Mouse (Mus musculus): ENCODE data around the gene Olfr1121. TPM values are rescaled to one million over a fixed set of nuclear protein-coding genes. Genes with fewer than 3 reads are reported as not detected.
"Not testable (repeated sequence)": the region's sequence is repeated elsewhere in the genome, so short reads cannot be mapped to it uniquely, and the experiment has no call there.

The Olfr1121 gene
- not detected in 2 replicates for polyA plus RNA-seq (2015; fragmentation: Nextera tagmentation; extraction: Ambion mirVana)

DNA sequence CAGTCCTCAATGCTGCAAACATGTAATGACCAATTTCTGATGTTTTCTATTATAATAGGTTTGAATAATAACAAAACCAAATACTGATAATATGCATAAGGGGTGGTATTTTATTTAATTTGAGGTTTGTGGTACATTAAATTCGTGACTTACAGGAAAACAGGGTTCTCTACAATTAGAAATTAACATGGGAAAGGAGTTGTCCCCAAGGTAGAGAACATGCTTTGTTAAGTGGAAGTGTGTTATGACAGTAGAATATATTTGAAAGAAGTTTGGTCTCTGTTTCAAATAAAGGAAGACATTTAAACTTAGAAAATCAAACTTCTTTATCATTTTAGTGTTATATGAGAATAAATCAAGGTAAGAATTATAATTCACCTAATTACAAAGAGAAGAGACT is at the start of gene Olfr1121:
Olfr1121 (plus strand) TSS at position 301 of the 400 bp plus-strand sequence.
- no peaks in the 10 kb centered on the region for H3K36me3 ChIP-seq (ENCODE audit: insufficient read depth, low read length)
- TF ChIP-seq EP300 (IDR thresholded peaks at IDR 0.05) (no peak), CTCF (IDR thresholded peaks at IDR 0.05) (no peak)
- DNase-seq (ENCODE audit: low spot score) (no peak), ATAC-seq (no peak)
- no peaks in the 10 kb centered on the region for H3K9me3 ChIP-seq (ENCODE audit: low read length)
- no peak within 1 kb of the TSS for H3K4me3 ChIP-seq (ENCODE audit: low read depth, low read length)
- H3K4me2 ChIP-seq (replicated peaks; ENCODE audit: low read depth, low read length) = no peak within 1 kb of the TSS
- H3K27me3 ChIP-seq (replicated peaks; ENCODE audit: insufficient read depth, low read length) = no peaks in the 10 kb centered on the region
- no peaks in the 10 kb centered on the region for H3K4me1 ChIP-seq (ENCODE audit: insufficient read depth, low read depth, low read length)
- H3K9ac ChIP-seq (replicated peaks; ENCODE audit: low read depth) = no peak within 1 kb of the TSS
- no peak within 1 kb of the TSS for H3K27ac ChIP-seq (ENCODE audit: low read length)
- 12% methylated on average over 1 of the region's 1 CpGs for WGBS

DNA sequence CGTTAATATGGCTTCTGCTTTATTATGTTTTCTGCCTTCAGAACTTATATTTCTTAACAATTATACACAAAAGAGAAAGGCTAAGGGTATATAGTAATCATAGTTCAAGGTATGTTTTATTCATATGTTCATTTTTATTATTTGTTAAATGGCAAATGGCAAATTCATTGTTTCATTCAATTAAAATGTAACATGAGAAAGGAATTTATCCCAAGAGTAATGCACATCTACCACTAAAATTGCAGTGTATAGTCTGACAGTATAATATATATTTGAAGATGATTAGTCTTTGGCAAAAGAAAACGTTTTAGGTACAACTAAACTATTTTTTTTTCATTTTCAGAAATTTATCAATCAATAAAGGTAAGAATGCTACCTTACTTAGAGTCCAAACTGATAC is 15.2 kb upstream of the Olfr1121 start, which contains the start of gene Olfr1120:
Olfr1120 (plus strand) TSS at position 301 of the 400 bp plus-strand sequence.
- TF ChIP-seq CTCF (IDR thresholded peaks at IDR 0.05) = no peak
- no peak for TF ChIP-seq EP300 (IDR thresholded peaks at IDR 0.05)

DNA sequence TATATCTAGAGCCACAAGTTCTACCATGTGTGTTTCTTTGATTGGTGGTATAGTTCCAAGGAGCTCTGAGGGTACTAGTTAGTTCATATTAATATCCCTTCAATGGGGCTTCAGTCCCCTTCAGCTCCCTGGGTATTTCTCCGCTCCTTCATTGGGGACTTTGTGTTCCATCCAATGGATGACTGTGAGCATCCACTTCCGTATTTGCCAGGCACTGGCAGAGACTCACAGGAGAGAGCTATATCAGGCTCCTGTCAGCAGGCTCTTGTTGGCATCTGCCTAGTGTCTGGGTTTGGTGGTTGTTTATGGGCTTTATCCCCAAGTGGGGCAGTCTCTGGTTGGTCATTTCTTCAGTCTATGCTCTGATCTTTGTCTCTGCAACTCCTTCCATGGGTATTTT is 9.6 kb upstream of the Olfr1121 start:
- DNase-seq (ENCODE audit: low spot score); H3K27ac ChIP-seq (ENCODE audit: low read length); H3K4me3 ChIP-seq (ENCODE audit: low read depth, low read length); ATAC-seq; H3K4me2 ChIP-seq (replicated peaks; ENCODE audit: low read depth, low read length); H3K4me1 ChIP-seq (ENCODE audit: insufficient read depth, low read depth, low read length); H3K9ac ChIP-seq (replicated peaks; ENCODE audit: low read depth); H3K27me3 ChIP-seq (replicated peaks; ENCODE audit: insufficient read depth, low read length); H3K9me3 ChIP-seq (ENCODE audit: low read length); H3K36me3 ChIP-seq (ENCODE audit: insufficient read depth, low read length): not testable (repeated sequence)
- 85% methylated on average over 2 of the region's 2 CpGs for WGBS

More for the DNA sequence above, 15.2 kb upstream of the Olfr1121 start, which contains the start of gene Olfr1120:
- no peak for ATAC-seq
- H3K4me2 ChIP-seq (replicated peaks; ENCODE audit: low read depth, low read length) = no peak within 1 kb of the TSS
- no peak for DNase-seq (ENCODE audit: low spot score)
- H3K27ac ChIP-seq (ENCODE audit: low read length) = no peak within 1 kb of the TSS
- no peak within 1 kb of the TSS for H3K4me3 ChIP-seq (ENCODE audit: low read depth, low read length)
- no peak within 1 kb of the TSS for H3K9ac ChIP-seq (replicated peaks; ENCODE audit: low read depth)
- WGBS = 33% methylated on average over 2 of the region's 2 CpGs
- H3K9me3 ChIP-seq (ENCODE audit: low read length) = no peaks in the 10 kb centered on the region
- no peaks in the 10 kb centered on the region for H3K4me1 ChIP-seq (ENCODE audit: insufficient read depth, low read depth, low read length)
- no peaks in the 10 kb centered on the region for H3K36me3 ChIP-seq (ENCODE audit: insufficient read depth, low read length)
- no peaks in the 10 kb centered on the region for H3K27me3 ChIP-seq (replicated peaks; ENCODE audit: insufficient read depth, low read length)

DNA sequence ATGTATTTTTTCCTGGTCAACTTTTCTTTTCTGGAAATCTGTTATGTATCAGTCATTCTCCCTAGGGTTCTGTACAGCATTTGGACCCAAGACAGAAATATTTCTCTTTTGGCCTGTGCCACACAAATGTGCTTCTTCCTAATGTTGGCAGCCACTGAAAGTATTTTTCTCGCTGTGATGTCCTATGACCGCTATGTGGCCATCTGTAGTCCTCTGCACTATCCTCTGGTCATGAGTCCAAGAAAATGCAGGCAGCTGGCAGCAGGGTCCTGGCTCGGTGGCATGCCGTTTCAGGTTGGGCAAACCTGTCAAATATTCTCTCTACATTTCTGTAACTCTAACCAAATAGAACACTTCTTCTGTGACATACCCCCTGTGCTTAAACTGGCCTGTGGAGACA is 2.0 kb downstream of the Olfr1121 start:
- Histone ChIP-seq H3K4me1 (ENCODE audit: insufficient read depth, low read depth, low read length) (no peaks in the 10 kb centered on the region), H3K9me3 (ENCODE audit: low read length) (no peaks in the 10 kb centered on the region), H3K36me3 (ENCODE audit: insufficient read depth, low read length) (no peaks in the 10 kb centered on the region), H3K4me3 (ENCODE audit: low read depth, low read length) (no peak overlapping the region), H3K4me2 (replicated peaks; ENCODE audit: low read depth, low read length) (no peak overlapping the region), H3K27me3 (replicated peaks; ENCODE audit: insufficient read depth, low read length) (no peaks in the 10 kb centered on the region), H3K9ac (replicated peaks; ENCODE audit: low read depth) (no peak overlapping the region), H3K27ac (ENCODE audit: low read length) (no peak overlapping the region)
- WGBS = 83% methylated on average over 4 of the region's 4 CpGs
- TF ChIP-seq EP300 (IDR thresholded peaks at IDR 0.05) = no peak
- TF ChIP-seq CTCF (IDR thresholded peaks at IDR 0.05) = no peak
- no peak for DNase-seq (ENCODE audit: low spot score)
- ATAC-seq = no peak

DNA sequence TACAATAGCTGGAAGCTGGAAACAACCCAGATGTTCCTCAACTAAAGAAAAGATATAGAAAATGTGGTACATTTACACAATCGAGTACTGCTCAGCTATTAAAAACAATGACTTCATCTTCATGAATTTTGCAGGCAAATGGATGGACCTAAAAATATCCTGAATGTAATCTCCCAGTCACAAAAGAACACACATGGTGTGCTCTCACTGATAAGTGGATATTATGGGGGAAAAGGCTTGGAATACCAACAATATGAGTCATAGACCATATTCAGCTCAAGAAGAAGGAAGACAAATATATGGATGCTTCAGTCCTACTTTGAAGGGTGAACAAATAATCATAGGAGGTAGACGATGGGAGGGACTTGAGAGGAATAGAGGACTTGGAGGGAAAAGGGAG is 14.2 kb downstream of the Olfr1121 start:
- no peak overlapping the region for H3K4me3 ChIP-seq (ENCODE audit: low read depth, low read length)
- ATAC-seq (no peak), DNase-seq (ENCODE audit: low spot score) (no peak)
- H3K27me3 ChIP-seq (replicated peaks; ENCODE audit: insufficient read depth, low read length) = no peaks in the 10 kb centered on the region
- no peaks in the 10 kb centered on the region for H3K36me3 ChIP-seq (ENCODE audit: insufficient read depth, low read length)
- 53% methylated on average over 2 of the region's 2 CpGs for WGBS
- H3K27ac ChIP-seq (ENCODE audit: low read length) = no peak overlapping the region
- no peak for TF ChIP-seq EP300 (IDR thresholded peaks at IDR 0.05)
- no peak for TF ChIP-seq CTCF (IDR thresholded peaks at IDR 0.05)
- no peaks in the 10 kb centered on the region for H3K4me1 ChIP-seq (ENCODE audit: insufficient read depth, low read depth, low read length)
- no peaks in the 10 kb centered on the region for H3K9me3 ChIP-seq (ENCODE audit: low read length)
- no peak overlapping the region for H3K9ac ChIP-seq (replicated peaks; ENCODE audit: low read depth)
- no peak overlapping the region for H3K4me2 ChIP-seq (replicated peaks; ENCODE audit: low read depth, low read length)

DNA sequence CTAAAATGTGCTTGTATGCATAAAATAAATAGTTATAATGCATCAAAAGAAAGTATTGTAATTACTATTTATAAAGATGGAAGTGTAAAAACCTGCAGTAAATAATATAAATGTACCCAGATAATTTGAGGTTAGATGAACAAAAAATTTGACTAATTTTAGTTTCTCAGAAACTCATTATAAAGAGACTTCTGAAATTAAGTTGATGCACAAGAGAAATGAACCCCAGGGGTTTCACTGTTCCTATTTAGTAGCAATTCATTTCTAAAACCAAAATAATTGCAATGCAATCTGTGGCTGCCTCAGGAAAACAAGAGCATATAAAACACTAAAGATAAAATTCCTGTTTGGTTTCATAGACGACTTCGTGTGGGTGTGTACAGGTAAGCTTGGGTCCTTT is 15.9 kb downstream of the Olfr1121 start, which contains the start of gene Olfr1122:
Olfr1122 (plus strand) TSS at position 301 of the 400 bp plus-strand sequence.
- no peak for ATAC-seq
- WGBS = 70% methylated on average over 2 of the region's 2 CpGs
- H3K4me2 ChIP-seq (replicated peaks; ENCODE audit: low read depth, low read length) = no peak within 1 kb of the TSS

DNA sequence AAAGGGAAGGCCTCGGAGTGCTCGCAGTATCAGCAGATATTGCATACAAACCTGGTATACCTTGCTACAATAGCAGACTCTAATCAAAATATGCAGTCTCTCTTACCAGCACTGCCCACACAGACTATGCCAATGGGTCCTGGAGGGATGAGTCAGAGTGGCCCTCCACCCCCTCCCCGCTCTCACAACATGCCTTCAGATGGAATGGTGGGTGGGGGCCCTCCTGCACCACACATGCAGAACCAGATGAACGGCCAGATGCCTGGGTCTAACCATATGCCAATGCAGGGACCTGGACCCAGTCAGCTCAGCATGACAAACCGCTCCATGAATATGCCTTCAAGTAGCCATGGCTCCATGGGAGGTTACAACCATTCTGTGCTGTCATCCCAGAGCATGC is 23.9 kb downstream of the Olfr1121 start:
- not testable (repeated sequence) for H3K27ac ChIP-seq (ENCODE audit: low read length); H3K36me3 ChIP-seq (ENCODE audit: insufficient read depth, low read length); H3K4me1 ChIP-seq (ENCODE audit: insufficient read depth, low read depth, low read length); DNase-seq (ENCODE audit: low spot score); H3K4me3 ChIP-seq (ENCODE audit: low read depth, low read length); H3K9me3 ChIP-seq (ENCODE audit: low read length); H3K9ac ChIP-seq (replicated peaks; ENCODE audit: low read depth); H3K4me2 ChIP-seq (replicated peaks; ENCODE audit: low read depth, low read length); H3K27me3 ChIP-seq (replicated peaks; ENCODE audit: insufficient read depth, low read length)
- WGBS = 81% methylated on average over 5 of the region's 5 CpGs
- 0 out of 2 replicates have a peak, but pooled peaks have one; percentile 6 for ATAC-seq

More for the DNA sequence above, 15.9 kb downstream of the Olfr1121 start, which contains the start of gene Olfr1122:
- TF ChIP-seq EP300 (IDR thresholded peaks at IDR 0.05) (no peak), CTCF (IDR thresholded peaks at IDR 0.05) (no peak)
- Histone ChIP-seq H3K36me3 (ENCODE audit: insufficient read depth, low read length) (no peaks in the 10 kb centered on the region), H3K27ac (ENCODE audit: low read length) (no peak within 1 kb of the TSS), H3K9ac (replicated peaks; ENCODE audit: low read depth) (no peak within 1 kb of the TSS), H3K27me3 (replicated peaks; ENCODE audit: insufficient read depth, low read length) (no peaks in the 10 kb centered on the region), H3K4me3 (ENCODE audit: low read depth, low read length) (no peak within 1 kb of the TSS), H3K4me1 (ENCODE audit: insufficient read depth, low read depth, low read length) (no peaks in the 10 kb centered on the region), H3K9me3 (ENCODE audit: low read length) (no peaks in the 10 kb centered on the region)
- DNase-seq (ENCODE audit: low spot score) = no peak

DNA sequence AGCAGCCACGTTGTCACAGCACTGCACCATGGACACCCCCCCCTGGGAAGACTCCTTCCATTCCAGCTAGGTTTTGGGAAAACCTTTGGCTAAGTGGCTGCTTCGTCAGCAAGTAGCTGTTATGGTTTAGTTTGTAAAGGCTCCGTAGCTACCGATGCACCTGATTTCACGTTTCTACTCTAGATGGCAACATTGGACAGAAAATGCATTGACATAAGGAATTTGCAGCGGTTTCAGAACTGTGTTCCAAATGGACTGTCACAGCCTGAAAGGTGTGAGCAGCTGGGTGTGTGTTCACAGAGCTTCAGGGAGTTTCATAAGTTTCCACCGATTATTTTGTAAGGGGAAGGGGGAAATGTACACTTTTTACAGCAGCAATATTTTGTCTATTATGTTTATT is 25.0 kb downstream of the Olfr1121 start:
- not testable (repeated sequence) for DNase-seq (ENCODE audit: low spot score); H3K9ac ChIP-seq (replicated peaks; ENCODE audit: low read depth); H3K36me3 ChIP-seq (ENCODE audit: insufficient read depth, low read length); H3K27me3 ChIP-seq (replicated peaks; ENCODE audit: insufficient read depth, low read length); H3K9me3 ChIP-seq (ENCODE audit: low read length); H3K4me3 ChIP-seq (ENCODE audit: low read depth, low read length); ATAC-seq; H3K27ac ChIP-seq (ENCODE audit: low read length); H3K4me1 ChIP-seq (ENCODE audit: insufficient read depth, low read depth, low read length); H3K4me2 ChIP-seq (replicated peaks; ENCODE audit: low read depth, low read length)
- WGBS = 74% methylated on average over 7 of the region's 7 CpGs
